In the genomic region with DNA sequence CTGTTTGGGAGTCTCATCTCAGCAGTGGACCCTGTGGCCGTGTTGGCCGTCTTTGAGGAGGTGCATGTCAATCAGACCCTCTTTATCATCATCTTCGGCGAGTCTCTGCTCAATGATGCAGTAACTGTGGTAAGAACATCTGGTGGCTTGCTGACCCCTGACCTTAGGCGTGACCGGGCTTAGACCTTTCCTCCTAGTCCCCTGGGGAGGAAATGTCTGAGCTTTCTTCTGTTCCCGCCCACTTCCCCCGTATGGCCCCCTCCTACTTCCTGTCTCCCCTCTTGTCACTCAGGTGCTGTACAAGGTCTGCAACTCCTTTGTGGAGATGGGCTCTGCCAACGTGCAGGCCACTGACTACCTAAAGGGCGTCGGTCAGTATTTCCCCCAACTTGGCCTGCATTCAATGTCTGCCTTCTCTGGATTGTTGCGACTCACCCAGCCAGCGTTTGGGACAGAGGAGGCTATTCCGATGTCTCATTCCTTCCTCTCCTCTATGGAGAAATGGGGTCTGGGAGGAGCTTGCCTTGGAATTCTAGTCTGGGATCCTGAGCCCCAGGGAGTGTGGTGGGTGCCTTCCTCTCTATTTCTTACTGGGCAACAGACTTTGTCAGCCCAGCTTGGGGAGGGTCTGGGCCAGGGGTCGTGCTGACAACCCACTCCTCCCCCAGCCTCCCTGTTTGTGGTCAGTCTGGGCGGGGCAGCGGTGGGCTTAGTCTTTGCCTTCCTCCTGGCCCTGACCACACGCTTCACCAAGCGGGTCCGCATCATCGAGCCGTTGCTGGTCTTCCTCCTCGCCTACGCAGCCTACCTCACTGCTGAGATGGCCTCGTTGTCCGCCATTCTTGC, we compare ENCODE assay signal across 10 mouse cellular contexts. TPM values are rescaled to one million over a fixed set of nuclear protein-coding genes. Genes with fewer than 3 reads are reported as not detected.
A peak's percentile ranks its signal among the peaks of the same experiment; 100 is the strongest.
DNase-seq lines count a peak whose midpoint lies in the region; ATAC-seq and TF ChIP-seq lines count a peak whose summit lies in the region.
"Had no signal": no experiment of that assay in that cellular context is flagged by ENCODE, and none has a peak within 500 bp of the region (broad histone marks: within the 10 kb centered on the region; RNA-seq: fewer than 3 reads in every experiment).

No protein-coding gene starts in this region.

- no peak overlapping the region for H3K4me2 ChIP-seq in heart, embryonic 12.5 days
- H3K4me2 ChIP-seq in limb, embryonic 11.5 days (ENCODE audit: low read depth, severe bottlenecking), result no peak overlapping the region
- H3K4me2 ChIP-seq: forebrain, embryonic 13.5 days had no signal

- peaks cover 5% of the 10 kb centered on the region; the same call in 1 of the 2 replicates for H3K27me3 ChIP-seq in heart, embryonic 12.5 days (replicated peaks)
- H3K27me3 ChIP-seq in heart, adult 2 months (ENCODE audit: control insufficient read depth, insufficient read depth, low read length), result no peaks in the 10 kb centered on the region
- no peaks in the 10 kb centered on the region for H3K27me3 ChIP-seq in limb, embryonic 11.5 days (ENCODE audit: control insufficient read depth, insufficient read depth, low read length)
- H3K27me3 ChIP-seq in forebrain, embryonic 10.5 days (ENCODE audit: poor library complexity, severe bottlenecking), result peaks cover 7% of the 10 kb centered on the region
- H3K27me3 ChIP-seq: forebrain, embryonic 13.5 days had no signal

- no peak for ATAC-seq in heart, embryonic 12.5 days (ENCODE audit: insufficient number of reproducible peaks, low FRiP score)
- ATAC-seq in limb, embryonic 11.5 days (ENCODE audit: insufficient number of reproducible peaks, low FRiP score, low TSS enrichment, low read depth), result no peak
- ATAC-seq: forebrain, embryonic 13.5 days had no signal

- H3K9me3 ChIP-seq in heart, embryonic 12.5 days (replicated peaks), result no peaks in the 10 kb centered on the region
- H3K9me3 ChIP-seq in limb, embryonic 11.5 days (ENCODE audit: control insufficient read depth, low read length), result no peaks in the 10 kb centered on the region
- H3K9me3 ChIP-seq in forebrain, embryonic 10.5 days, result no peaks in the 10 kb centered on the region
- H3K9me3 ChIP-seq: forebrain, embryonic 13.5 days had no signal

- no peak overlapping the region for H3K4me3 ChIP-seq in heart, embryonic 12.5 days
- H3K4me3 ChIP-seq in heart, adult 2 months, result no peak overlapping the region
- no peak overlapping the region for H3K4me3 ChIP-seq in limb, embryonic 11.5 days (ENCODE audit: low read depth, low read length)
- H3K4me3 ChIP-seq in forebrain, embryonic 10.5 days, result no peak overlapping the region
- H3K4me3 ChIP-seq: forebrain, embryonic 13.5 days; left cerebral cortex, adult 2 months had no signal

- no peak overlapping the region for H3K27ac ChIP-seq in heart, embryonic 12.5 days (ENCODE audit: poor library complexity, severe bottlenecking)
- peak overlapping the region; percentile 61 for H3K27ac ChIP-seq in heart, adult 2 months
- no peak overlapping the region for H3K27ac ChIP-seq in limb, embryonic 11.5 days (replicated peaks; ENCODE audit: low read depth, low read length)
- no peak overlapping the region; the same call in 1 of the 2 replicates for H3K27ac ChIP-seq in forebrain, embryonic 10.5 days
- H3K27ac ChIP-seq: forebrain, embryonic 13.5 days; left cerebral cortex, adult 2 months had no signal

- no peaks in the 10 kb centered on the region for H3K79me2 ChIP-seq in heart, adult 2 months (replicated peaks; ENCODE audit: control insufficient read depth, insufficient read depth, low read length)

- H3K9ac ChIP-seq in heart, embryonic 12.5 days, result no peak overlapping the region
- no peak overlapping the region for H3K9ac ChIP-seq in heart, adult 2 months (ENCODE audit: low read depth, low read length)
- H3K9ac ChIP-seq in limb, embryonic 11.5 days (ENCODE audit: low read length), result no peak overlapping the region
- H3K9ac ChIP-seq: forebrain, embryonic 13.5 days had no signal

- no peaks in the 10 kb centered on the region for H3K36me3 ChIP-seq in heart, embryonic 12.5 days
- H3K36me3 ChIP-seq in heart, adult 2 months (ENCODE audit: control insufficient read depth, insufficient read depth, low read length), result no peaks in the 10 kb centered on the region; the same call in 1 of the 2 replicates
- peaks cover 3% of the 10 kb centered on the region; the same call in 1 of the 2 replicates for H3K36me3 ChIP-seq in limb, embryonic 11.5 days (ENCODE audit: control insufficient read depth, insufficient read depth, low read length)
- H3K36me3 ChIP-seq in forebrain, embryonic 10.5 days (replicated peaks), result peaks cover 51% of the 10 kb centered on the region

- intact Hi-C loops in heart, adult 2 months (cut with DNase I), result loop anchor here (5.0 kb wide), 1 partner anchor 122 kb away; no protein-coding TSS in a partner anchor

- TF ChIP-seq EP300 in heart, adult 2 months (IDR thresholded peaks at IDR 0.05; ENCODE audit: insufficient read depth, low read depth, low read length), result peak; percentile 82

- WGBS in heart, embryonic 12.5 days, result 68% methylated on average over 26 of the region's 26 CpGs
- 64% methylated on average over 26 of the region's 26 CpGs for WGBS in heart, adult 2 months
- WGBS in limb, embryonic 11.5 days, result 62% methylated on average over 26 of the region's 26 CpGs
- 75% methylated on average over 26 of the region's 26 CpGs for WGBS in forebrain, embryonic 10.5 days

- peaks cover 20% of the 10 kb centered on the region for H3K4me1 ChIP-seq in heart, embryonic 12.5 days (replicated peaks)
- peaks cover 8% of the 10 kb centered on the region for H3K4me1 ChIP-seq in heart, adult 2 months (ENCODE audit: control insufficient read depth, insufficient read depth, low read length)
- peaks cover 10% of the 10 kb centered on the region for H3K4me1 ChIP-seq in limb, embryonic 11.5 days (ENCODE audit: control insufficient read depth, insufficient read depth, low read length)
- H3K4me1 ChIP-seq in forebrain, embryonic 10.5 days, result peaks cover 34% of the 10 kb centered on the region

- TF ChIP-seq POLR2A in heart, adult 2 months (IDR thresholded peaks at IDR 0.05; ENCODE audit: insufficient read depth, low read depth, low read length), result peak; percentile 33; the same call in 1 of the 2 replicates

- peak; percentile 98 for DNase-seq in heart, adult 11 months
- DNase-seq in B cell, adult 2 months, result peak; percentile 44 to 51
- DNase-seq in heart, adult 2 months, result peak; percentile 65 to 66
- peak; percentile 35 for DNase-seq in limb, embryonic 11.5 days (ENCODE audit: low spot score)
- DNase-seq in adipocyte (ENCODE audit: low spot score), result no peak
- DNase-seq in forebrain, embryonic 10.5 days (ENCODE audit: extremely low spot score, low spot score), result no peak
- DNase-seq in urinary bladder, adult 18-20 months (ENCODE audit: low spot score in 2 of 2), result no peak

- TF ChIP-seq CTCF in heart, adult 2 months (IDR thresholded peaks at IDR 0.05), result no peak

RNA-seq across cellular contexts. Expression of a gene that starts 6.8 kb away (rescaled TPM):
- polyA plus RNA-seq in heart, embryonic 12.5 days (2016; fragmentation: Nextera tagmentation; extraction: Ambion mirVana), result 1.6 and 2.0 TPM in 2 replicates
- under 1 TPM; 0.36 to 0.37 TPM for total RNA-seq in heart, adult 2 months (2021)
- 1.7 and 2.1 TPM in 2 replicates for polyA plus RNA-seq in heart, adult 2 months (2012; rRNA removed)
- 6.4 and 8.3 TPM in 2 replicates for polyA plus RNA-seq in limb, embryonic 11.5 days (2014; fragmentation: Nextera tagmentation; extraction: Ambion mirVana)
- polyA plus RNA-seq in forebrain, embryonic 10.5 days (2016; fragmentation: Nextera tagmentation; extraction: Ambion mirVana), result 5.2 and 5.5 TPM in 2 replicates

RNA-seq across cellular contexts. Expression of a gene that starts 7.6 kb away (rescaled TPM):
- 1.6 and 2.0 TPM in 2 replicates for polyA plus RNA-seq in heart, embryonic 12.5 days (2016; fragmentation: Nextera tagmentation; extraction: Ambion mirVana)
- 1 to 10 TPM; 4.4 to 6.9 TPM for total RNA-seq in heart, adult 2 months (2021)
- polyA plus RNA-seq in heart, adult 2 months (2012; rRNA removed), result 14.2 and 17.3 TPM in 2 replicates
- 3.4 and 3.7 TPM in 2 replicates for polyA plus RNA-seq in limb, embryonic 11.5 days (2014; fragmentation: Nextera tagmentation; extraction: Ambion mirVana)
- 2.1 and 2.2 TPM in 2 replicates for polyA plus RNA-seq in forebrain, embryonic 10.5 days (2016; fragmentation: Nextera tagmentation; extraction: Ambion mirVana)

RNA-seq across cellular contexts. Expression of a gene that starts 17.7 kb away (rescaled TPM):
- polyA plus RNA-seq in heart, embryonic 12.5 days (2016; fragmentation: Nextera tagmentation; extraction: Ambion mirVana), result 0.23 TPM in 1 of 2 replicates, not detected in the other
- total RNA-seq in heart, adult 2 months (2021), result under 1 TPM in 1 of 2 experiments, not detected in 1; 0.10 TPM
- polyA plus RNA-seq in heart, adult 2 months (2012; rRNA removed), result 0.20 and 0.29 TPM in 2 replicates
- 0.84 and 0.92 TPM in 2 replicates for polyA plus RNA-seq in limb, embryonic 11.5 days (2014; fragmentation: Nextera tagmentation; extraction: Ambion mirVana)
- polyA plus RNA-seq in forebrain, embryonic 10.5 days (2016; fragmentation: Nextera tagmentation; extraction: Ambion mirVana), result 0.64 and 1.1 TPM in 2 replicates

RNA-seq across cellular contexts. Expression of a gene that starts 29.2 kb away (rescaled TPM):
- 73.5 and 80.7 TPM in 2 replicates for polyA plus RNA-seq in heart, embryonic 12.5 days (2016; fragmentation: Nextera tagmentation; extraction: Ambion mirVana)
- 10 to 100 TPM; 24.1 to 26.6 TPM for total RNA-seq in heart, adult 2 months (2021)
- 43.6 and 51.9 TPM in 2 replicates for polyA plus RNA-seq in heart, adult 2 months (2012; rRNA removed)
- polyA plus RNA-seq in limb, embryonic 11.5 days (2014; fragmentation: Nextera tagmentation; extraction: Ambion mirVana), result 87.5 and 99.0 TPM in 2 replicates
- 95.3 and 96.6 TPM in 2 replicates for polyA plus RNA-seq in forebrain, embryonic 10.5 days (2016; fragmentation: Nextera tagmentation; extraction: Ambion mirVana)

RNA-seq across cellular contexts. Expression of a gene that starts 29.3 kb away (rescaled TPM):
- 1.3 TPM in 2 replicates for polyA plus RNA-seq in heart, embryonic 12.5 days (2016; fragmentation: Nextera tagmentation; extraction: Ambion mirVana)
- 1 to 10 TPM in 1 of 2 experiments, under 1 TPM in 1; 0.93 to 1.1 TPM for total RNA-seq in heart, adult 2 months (2021)
- polyA plus RNA-seq in heart, adult 2 months (2012; rRNA removed), result 1.6 and 2.2 TPM in 2 replicates
- polyA plus RNA-seq in limb, embryonic 11.5 days (2014; fragmentation: Nextera tagmentation; extraction: Ambion mirVana), result 0.64 and 0.92 TPM in 2 replicates
- 1.4 TPM in 2 replicates for polyA plus RNA-seq in forebrain, embryonic 10.5 days (2016; fragmentation: Nextera tagmentation; extraction: Ambion mirVana)

Comparison
In these comparisons a context has a peak if more than half of its experiments do, and no peak if none do; other contexts are left out.
1. DNase-seq: peak in heart, adult 11 months (single experiment), B cell, adult 2 months (2 of 2), heart, adult 2 months (2 of 2) and limb, embryonic 11.5 days (single experiment); none in adipocyte (single experiment), forebrain, embryonic 10.5 days (single experiment) and urinary bladder, adult 18-20 months (0 of 2).